Mouse (Mus musculus) MEL (cell line): Measurements from ENCODE around the gene Klhl33. TPM values are rescaled to one million over a fixed set of nuclear protein-coding genes. Genes with fewer than 3 reads are reported as not detected.

ENCODE experiments used
- DNase-seq: peaks from one replicate; pipeline ENCODE4 v3.0.0; 2011; ENCODE audit warnings: low read depth, low spot score
- H3K27ac ChIP-seq: 2 replicates; pipeline ENCODE4 v1.5.1; 2012; ENCODE audit warnings: low read depth, mild to moderate bottlenecking, control low read depth, low read length, moderate library complexity; ENCODE audit not compliant: control insufficient read depth
- H3K27me3 ChIP-seq, 2 experiments: fragments of 150-350 bp in 1 of 2; sonication (generic) in 1 of 2; 2 replicates each; pipeline ENCODE4 v1.6.1; 2012; ENCODE audit warnings: low read length in 2 of 2, mild to moderate bottlenecking in 2 of 2, improper control_type of control experiment in 1 of 2, moderate library complexity in 1 of 2; ENCODE audit not compliant: insufficient read depth in 2 of 2, control insufficient read depth in 1 of 2
- H3K36me3 ChIP-seq, 2 experiments: 2 replicates each; pipeline ENCODE4 v1.6.1; 2012 to 2014; ENCODE audit warnings: low read length in 2 of 2, improper control_type of control experiment in 1 of 2, inconsistent platforms in 1 of 2, mild to moderate bottlenecking in 1 of 2; ENCODE audit not compliant: insufficient read depth in 2 of 2, control insufficient read depth in 1 of 2
- H3K4me1 ChIP-seq, 2 experiments: fragments of 150-350 bp in 1 of 2; sonication (generic) in 1 of 2; 2 replicates each; pipeline ENCODE4 v1.6.1; 2012; ENCODE audit warnings: low read length in 2 of 2, improper control_type of control experiment in 1 of 2, mild to moderate bottlenecking in 1 of 2; ENCODE audit not compliant: insufficient read depth in 2 of 2, control insufficient read depth in 1 of 2
- H3K4me3 ChIP-seq, 2 experiments: fragments of 150-350 bp in 1 of 2; sonication (generic) in 1 of 2; 2 replicates each; pipeline ENCODE4 v1.5.1; 2012; ENCODE audit warnings: low read depth in 2 of 2, low read length in 2 of 2, mild to moderate bottlenecking in 2 of 2, moderate library complexity in 2 of 2, control low read depth in 1 of 2, improper control_type of control experiment in 1 of 2; ENCODE audit not compliant: control insufficient read depth in 1 of 2, insufficient read depth in 1 of 2
- H3K79me2 ChIP-seq: 2 replicates; pipeline ENCODE4 v1.6.1; 2012; ENCODE audit warnings: mild to moderate bottlenecking, low read length, moderate library complexity; ENCODE audit not compliant: control insufficient read depth, poor library complexity, insufficient read depth
- H3K9ac ChIP-seq: 2 replicates; pipeline ENCODE4 v1.6.1; 2012; ENCODE audit warnings: low read depth, mild to moderate bottlenecking, control low read depth, low read length, moderate library complexity; ENCODE audit not compliant: control insufficient read depth, poor library complexity, severe bottlenecking
- H3K9me3 ChIP-seq: fragments of 150-350 bp; sonication (generic); replicated peaks from 2 replicates; pipeline ENCODE4 v1.6.1; 2012; ENCODE audit warnings: mild to moderate bottlenecking, low read length, improper control_type of control experiment, moderate library complexity; ENCODE audit not compliant: insufficient read depth
- CHD1 ChIP-seq: IDR thresholded peaks from 2 replicates; pipeline ENCODE4 v1.6.1; 2012; ENCODE audit warnings: low read depth, mild to moderate bottlenecking, inconsistent platforms, low read length, improper control_type of control experiment
- CHD2 ChIP-seq: IDR thresholded peaks from 2 replicates; pipeline ENCODE4 v1.6.1; 2011; ENCODE audit warnings: low read length, improper control_type of control experiment
- E2F4 ChIP-seq: IDR thresholded peaks from 2 replicates; pipeline ENCODE4 v1.6.1; 2011; ENCODE audit warnings: low read depth, low read length, improper control_type of control experiment, borderline replicate concordance
- ELF1 ChIP-seq: IDR thresholded peaks from 2 replicates; pipeline ENCODE4 v1.6.1; 2014; ENCODE audit warnings: low read depth, mild to moderate bottlenecking, inconsistent platforms, low read length, improper control_type of control experiment, moderate library complexity
- ETS1 ChIP-seq: IDR thresholded peaks from 2 replicates; pipeline ENCODE4 v1.6.1; 2012; ENCODE audit warnings: low read depth, mild to moderate bottlenecking, inconsistent platforms, low read length, improper control_type of control experiment, moderate library complexity
- GABPA ChIP-seq: IDR thresholded peaks from 2 replicates; pipeline ENCODE4 v1.6.1; 2012; ENCODE audit warnings: low read depth, mild to moderate bottlenecking, inconsistent platforms, low read length, improper control_type of control experiment, moderate library complexity
- GATA1 ChIP-seq: IDR thresholded peaks from 2 replicates; pipeline ENCODE4 v1.6.1; 2011; ENCODE audit warnings: low read depth, low read length, improper control_type of control experiment
- HCFC1 ChIP-seq: IDR thresholded peaks from 2 replicates; pipeline ENCODE4 v1.6.1; 2012; ENCODE audit warnings: low read depth, mild to moderate bottlenecking, inconsistent platforms, low read length, improper control_type of control experiment, moderate library complexity
- JUND ChIP-seq: IDR thresholded peaks from 2 replicates; pipeline ENCODE4 v1.6.1; 2011; ENCODE audit warnings: low read depth, mild to moderate bottlenecking, improper control_type of control experiment, low read length
- KAT2A ChIP-seq: conservative IDR thresholded peaks from 2 replicates; pipeline ENCODE4 v1.6.1; 2012; ENCODE audit warnings: low read depth, low read length, improper control_type of control experiment, inconsistent platforms
- MAFK ChIP-seq: IDR thresholded peaks from 2 replicates; pipeline ENCODE4 v1.6.1; 2011; ENCODE audit warnings: low read depth, mild to moderate bottlenecking, low read length, improper control_type of control experiment, borderline replicate concordance
- MAX ChIP-seq: IDR thresholded peaks from 2 replicates; pipeline ENCODE4 v1.6.1; 2011; ENCODE audit warnings: low read length, improper control_type of control experiment
- MAZ ChIP-seq: IDR thresholded peaks from 2 replicates; pipeline ENCODE4 v1.6.1; 2012; ENCODE audit warnings: low read depth, mild to moderate bottlenecking, inconsistent platforms, low read length, improper control_type of control experiment
- MXI1 ChIP-seq: IDR thresholded peaks from 2 replicates; pipeline ENCODE4 v1.6.1; 2011; ENCODE audit warnings: mild to moderate bottlenecking, low read depth, low read length, improper control_type of control experiment
- MYB ChIP-seq: IDR thresholded peaks from 2 replicates; pipeline ENCODE4 v1.6.1; 2011; ENCODE audit warnings: mild to moderate bottlenecking, low read depth, low read length, improper control_type of control experiment
- MYC ChIP-seq: IDR thresholded peaks from 2 replicates; pipeline ENCODE4 v1.6.1; 2011; ENCODE audit warnings: low read depth, mild to moderate bottlenecking, low read length, improper control_type of control experiment, moderate library complexity
- NELFE ChIP-seq: IDR thresholded peaks from 2 replicates; pipeline ENCODE4 v1.6.1; 2011; ENCODE audit warnings: low read depth, low read length, improper control_type of control experiment
- NRF1 ChIP-seq: IDR thresholded peaks from 2 replicates; pipeline ENCODE4 v1.6.1; 2014; ENCODE audit warnings: low read depth, mild to moderate bottlenecking, inconsistent platforms, low read length, improper control_type of control experiment, moderate library complexity; ENCODE audit not compliant: poor library complexity, insufficient read depth, severe bottlenecking
- POLR2A ChIP-seq, 2 experiments: IDR thresholded peaks; 2 replicates each; pipeline ENCODE4 v1.6.1; 2011 to 2012; ENCODE audit warnings: low read length in 2 of 2, mild to moderate bottlenecking in 2 of 2, control low read depth in 1 of 2, improper control_type of control experiment in 1 of 2, low read depth in 1 of 2, moderate library complexity in 1 of 2; ENCODE audit not compliant: control insufficient read depth in 1 of 2, insufficient read depth in 1 of 2, poor library complexity in 1 of 2
- POLR2AphosphoS2 ChIP-seq: IDR thresholded peaks from 2 replicates; pipeline ENCODE4 v1.6.1; 2011; ENCODE audit warnings: low read length, improper control_type of control experiment
- SIN3A ChIP-seq: IDR thresholded peaks from 2 replicates; pipeline ENCODE4 v1.6.1; 2012; ENCODE audit warnings: low read length, improper control_type of control experiment, inconsistent platforms
- SMC3 ChIP-seq: IDR thresholded peaks from 2 replicates; pipeline ENCODE4 v1.6.1; 2011; ENCODE audit warnings: low read depth, low read length, improper control_type of control experiment
- TBP ChIP-seq: IDR thresholded peaks from 2 replicates; pipeline ENCODE4 v1.8.0; 2011; ENCODE audit warnings: low read depth, low read length, improper control_type of control experiment
- UBTF ChIP-seq: IDR thresholded peaks from 2 replicates; pipeline ENCODE4 v1.6.1; 2012; ENCODE audit warnings: low read depth, mild to moderate bottlenecking, inconsistent platforms, low read length, improper control_type of control experiment, moderate library complexity, borderline replicate concordance; ENCODE audit not compliant: insufficient read depth
- USF1 ChIP-seq: IDR thresholded peaks from 2 replicates; pipeline ENCODE4 v1.6.1; 2014; ENCODE audit warnings: low read depth, mild to moderate bottlenecking, inconsistent platforms, low read length, improper control_type of control experiment, moderate library complexity
- USF2 ChIP-seq, 2 experiments: IDR thresholded peaks; 2 replicates each; pipeline ENCODE4 v1.6.1; 2011 to 2012; ENCODE audit warnings: improper control_type of control experiment in 2 of 2, low read length in 2 of 2, borderline replicate concordance in 1 of 2, inconsistent platforms in 1 of 2, low read depth in 1 of 2, mild to moderate bottlenecking in 1 of 2; ENCODE audit not compliant: insufficient read depth in 1 of 2
- ZMIZ1 ChIP-seq: IDR thresholded peaks from 2 replicates; pipeline ENCODE4 v1.6.1; 2012; ENCODE audit warnings: low read depth, mild to moderate bottlenecking, inconsistent platforms, low read length, improper control_type of control experiment, moderate library complexity
- polyA plus RNA-seq, 2 experiments: library from polyadenylated mRNA; stranded (reverse) in 1 of 2; unstranded in 1 of 2; fragments of >175 nt in 1 of 2; fragments of >200 nt in 1 of 2; gene quantifications; 2 replicates each; pipeline versions ENCODE4 v1.2.1 to v1.2.4; 2012; ENCODE audit warnings: low replicate concordance in 2 of 2, low read depth in 1 of 2; ENCODE audit not compliant: insufficient read length in 2 of 2, insufficient read depth in 1 of 2, missing spikeins in 1 of 2
- total RNA-seq: library from RNA; depleted of rRNA; stranded (reverse); fragments of 300-350 nt; gene quantifications from 2 replicates; pipeline ENCODE4 v1.2.3, GENCODE M21; 2012

Gene Klhl33
- total and polyA plus RNA-seq, 3 experiments, result 0.01 TPM; not detected in 2

DNA sequence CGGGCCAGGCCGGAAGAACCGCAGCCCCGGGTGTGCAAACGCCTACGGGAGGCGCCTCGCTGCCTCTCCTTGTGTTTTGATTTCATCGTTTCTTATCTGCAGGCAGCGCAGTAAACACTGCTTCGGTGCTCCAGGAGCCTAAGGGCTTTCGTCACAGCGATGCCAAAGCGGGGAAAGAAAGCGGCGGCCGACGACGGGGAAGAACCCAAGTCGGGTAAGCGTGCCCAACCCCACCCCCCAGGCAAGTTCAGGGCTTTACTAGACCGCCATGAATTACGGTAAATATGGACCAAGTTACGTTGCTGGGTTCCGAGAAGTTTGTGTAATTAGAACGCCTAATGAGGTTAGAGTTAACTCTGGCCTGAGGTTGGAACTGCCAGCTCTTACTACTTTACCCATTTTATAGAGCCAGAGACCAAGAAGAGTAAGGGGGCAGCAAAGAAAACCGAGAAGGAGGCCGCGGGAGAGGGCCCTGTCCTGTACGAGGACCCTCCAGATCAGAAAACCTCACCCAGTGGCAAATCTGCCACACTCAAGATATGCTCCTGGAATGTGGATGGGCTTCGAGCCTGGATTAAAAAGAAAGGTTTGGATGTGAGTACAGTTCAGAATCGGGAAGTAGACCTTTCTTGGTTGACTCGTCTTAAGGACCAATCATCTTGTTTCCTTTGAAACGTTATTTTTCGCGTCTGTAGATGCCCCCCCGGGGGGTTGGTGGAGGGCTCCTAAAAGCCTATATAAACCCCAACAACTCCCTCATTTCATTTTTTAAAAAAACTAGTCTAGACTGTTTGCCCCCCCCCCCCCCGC lies 28.0 kb upstream of the Klhl33 start:
- H3K9ac ChIP-seq, result peak overlapping the region; percentile 76
- H3K79me2 ChIP-seq, result peaks cover 24% of the 10 kb centered on the region
- H3K4me3 ChIP-seq, result peak overlapping the region; percentile 59 to 78
- no peaks in the 10 kb centered on the region for H3K27me3 ChIP-seq
- peak; percentile 56 for DNase-seq
- H3K4me1 ChIP-seq, result no peaks in the 10 kb centered on the region
- TF ChIP-seq MXI1 (peak; percentile 82), GATA1 (peak; percentile 56), SIN3A (peak; percentile 75), UBTF (0 out of 2 replicates have a peak, but pooled peaks have one; percentile 4), POLR2AphosphoS2 (peak; percentile 15; the same call in 1 of the 2 replicates), ZMIZ1 (0 out of 2 replicates have a peak, but pooled peaks have one; percentile 53), USF2 (IDR thresholded peaks at IDR 0.05; ENCODE audit: borderline replicate concordance in 1 of 2, insufficient read depth in 1 of 2, low read depth in 1 of 2, low read length in 2 of 2) (no peak), KAT2A (no peak)
- peak overlapping the region; percentile 74 for H3K27ac ChIP-seq
- no peaks in the 10 kb centered on the region for H3K9me3 ChIP-seq
- peaks cover 0 to 8% of the 10 kb centered on the region in 2 experiments; a peak in 2 of 4 replicates for H3K36me3 ChIP-seq

DNA sequence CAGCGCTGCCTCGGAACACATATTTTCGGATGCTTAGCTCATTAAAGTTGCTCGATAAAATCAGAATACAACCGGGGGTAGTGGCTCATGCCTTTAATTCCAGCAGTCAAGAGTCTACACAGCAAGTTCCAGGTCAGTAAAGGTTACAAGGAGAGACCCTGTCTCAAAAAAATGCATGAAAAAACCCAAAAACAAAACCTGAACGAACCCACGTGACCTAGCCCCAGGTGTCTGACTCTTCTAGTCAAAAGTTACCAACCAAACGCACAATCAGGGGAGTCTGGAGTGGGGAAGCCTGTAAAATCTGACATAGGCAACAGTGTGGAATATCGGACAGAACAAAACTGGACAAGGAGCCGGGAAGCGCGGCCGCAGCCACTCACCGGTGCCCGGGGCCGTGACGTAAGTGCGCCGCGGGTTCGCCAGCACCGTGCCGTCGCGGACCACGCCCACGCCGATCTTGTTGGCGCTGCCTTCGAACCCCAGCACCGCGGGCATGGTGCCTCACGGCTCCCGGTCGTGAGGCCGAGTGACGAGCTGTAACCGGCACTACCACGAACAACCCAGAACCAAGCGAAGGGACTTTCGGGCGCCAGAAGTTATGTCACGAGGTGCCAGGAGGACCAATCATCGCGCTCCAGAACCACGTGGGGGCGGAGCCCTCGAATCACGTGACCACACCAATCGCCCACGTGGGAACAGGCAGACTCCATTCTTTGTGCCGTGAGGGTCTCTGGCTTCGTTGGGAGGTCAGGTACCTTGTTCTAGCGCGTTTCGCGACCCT lies 27.2 kb upstream of the Klhl33 start, which contains the start of the genes Osgep and Apex1:
TSS of gene Osgep (minus strand) at position 613 of the 784 bp plus-strand sequence.
TSS of gene Apex1 (plus strand) at position 688 of the 784 bp plus-strand sequence.
- Histone ChIP-seq H3K4me3 (peak within 1 kb of the TSS; percentile 78 to 90), H3K27me3 (no peaks in the 10 kb centered on the region), H3K4me1 (no peaks in the 10 kb centered on the region), H3K9ac (peak within 1 kb of the TSS; percentile 76), H3K79me2 (peaks cover 21% of the 10 kb centered on the region), H3K36me3 (peaks cover 0 to 5% of the 10 kb centered on the region in 2 experiments; a peak in 2 of 4 replicates), H3K27ac (peak within 1 kb of the TSS; percentile 83), H3K9me3 (no peaks in the 10 kb centered on the region)
- peak; percentile 98 for DNase-seq
- TF ChIP-seq USF1, result peak; percentile 95
- peak; percentile 94 for TF ChIP-seq SIN3A
- no peak for TF ChIP-seq JUND
- peak; percentile 49; the same call in 1 of the 2 replicates for TF ChIP-seq NELFE
- TF ChIP-seq ETS1, result peak; percentile 6; the same call in 1 of the 2 replicates
- peak; percentile 99 for TF ChIP-seq MYC
- TF ChIP-seq POLR2AphosphoS2, result peak; percentile 91
- 0 out of 2 replicates have a peak, but pooled peaks have one; percentile 13 for TF ChIP-seq NRF1
- peak; percentile 67 to 78 for TF ChIP-seq POLR2A (IDR thresholded peaks at IDR 0.05; ENCODE audit: control insufficient read depth in 1 of 2, insufficient read depth in 1 of 2, low read depth in 1 of 2, low read length in 2 of 2, poor library complexity in 1 of 2)
- TF ChIP-seq SMC3, result no peak
- peak; percentile 99 for TF ChIP-seq MXI1
- 0 out of 2 replicates have a peak, but pooled peaks have one; percentile 8 for TF ChIP-seq ELF1
- peak; percentile 76 for TF ChIP-seq HCFC1
- no peak for TF ChIP-seq GATA1
- no peak for TF ChIP-seq GABPA
- TF ChIP-seq UBTF, result no peak
- peak; percentile 53; the same call in 1 of the 2 replicates for TF ChIP-seq E2F4
- TF ChIP-seq MYB, result no peak
- peak; percentile 86 for TF ChIP-seq TBP
- TF ChIP-seq CHD2, result no peak
- TF ChIP-seq MAZ, result no peak
- no peak for TF ChIP-seq MAFK
- TF ChIP-seq USF2 (IDR thresholded peaks at IDR 0.05; ENCODE audit: borderline replicate concordance in 1 of 2, insufficient read depth in 1 of 2, low read depth in 1 of 2, low read length in 2 of 2), result peak; percentile 97 to 98
- peak; percentile 100 for TF ChIP-seq MAX
- TF ChIP-seq CHD1, result no peak; the same call in 1 of the 2 replicates
